Mouse (Mus musculus): ENCODE measurements at regions not wholly inside any gene's neighbourhood (a gene's known extent, or its start where the extent isn't known, plus 50 kb on each side); places are given as distances from the start of the nearest gene placed in this dataset.
A peak's percentile ranks its signal among the peaks of the same experiment; 100 is the strongest.

GRCm38 (mm10) chr10:81996742-81997536 lies 51.0 kb upstream of the Zfp873 start:
- peak; percentile 80 for DNase-seq

All from thymus, postnatal 25 days (tissue).